Mouse (Mus musculus): ENCODE results near the gene Cdc7.

Cdc7 gene

DNA sequence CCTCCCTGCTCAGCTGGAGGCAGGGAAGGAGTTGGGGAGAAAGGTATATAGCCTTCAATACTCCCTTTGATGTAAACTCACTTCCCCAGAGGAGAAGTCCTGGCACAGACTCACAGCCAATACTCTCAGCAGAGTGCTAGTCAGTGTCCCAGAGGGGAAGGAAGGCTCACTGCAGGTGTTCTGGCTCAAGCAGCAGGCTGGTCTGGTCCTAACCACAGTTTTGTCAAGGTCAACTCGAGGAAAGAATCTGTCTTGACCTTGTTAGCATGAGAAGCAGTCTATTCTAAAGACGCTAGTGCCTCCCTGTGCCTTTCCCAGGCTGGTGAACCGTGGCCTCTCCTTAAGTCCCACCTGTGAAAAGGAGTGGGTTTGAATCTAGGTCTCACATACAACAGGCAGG, 30.6 kb downstream of the Cdc7 start:
- no peak for DNase-seq

DNA sequence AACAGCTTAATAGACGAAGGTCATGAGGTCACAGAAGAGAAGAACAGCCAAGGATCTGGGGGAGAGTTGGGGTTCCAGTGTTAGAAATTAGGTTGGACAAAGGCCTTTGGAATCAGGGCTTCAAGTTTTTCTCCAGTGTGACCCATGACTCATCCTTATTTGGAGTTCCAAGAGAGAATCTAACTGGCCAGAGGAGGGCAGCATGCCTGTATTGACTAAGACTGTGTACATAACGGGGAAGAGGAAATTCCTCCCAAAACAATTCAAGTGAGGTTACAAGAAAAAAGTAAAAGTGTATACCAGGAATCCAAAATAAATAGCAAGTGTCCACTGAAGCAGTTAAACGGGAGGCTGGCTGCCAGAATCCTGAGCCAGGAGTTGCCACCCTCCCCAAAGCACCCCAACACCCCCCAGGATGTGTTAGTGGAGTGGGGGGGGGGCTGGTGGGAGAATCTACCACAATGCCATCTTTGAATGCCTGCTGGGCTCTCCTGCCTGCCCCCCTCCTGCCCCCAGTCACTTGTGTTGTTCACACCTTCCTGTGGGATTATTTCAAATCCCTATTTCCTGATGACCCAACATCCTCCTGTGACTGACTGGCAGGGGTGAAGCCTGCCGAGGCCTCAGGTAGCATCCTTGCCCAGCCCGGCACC, 31.9 kb downstream of the Cdc7 start:
- peak; percentile 38 to 71 for DNase-seq

DNA sequence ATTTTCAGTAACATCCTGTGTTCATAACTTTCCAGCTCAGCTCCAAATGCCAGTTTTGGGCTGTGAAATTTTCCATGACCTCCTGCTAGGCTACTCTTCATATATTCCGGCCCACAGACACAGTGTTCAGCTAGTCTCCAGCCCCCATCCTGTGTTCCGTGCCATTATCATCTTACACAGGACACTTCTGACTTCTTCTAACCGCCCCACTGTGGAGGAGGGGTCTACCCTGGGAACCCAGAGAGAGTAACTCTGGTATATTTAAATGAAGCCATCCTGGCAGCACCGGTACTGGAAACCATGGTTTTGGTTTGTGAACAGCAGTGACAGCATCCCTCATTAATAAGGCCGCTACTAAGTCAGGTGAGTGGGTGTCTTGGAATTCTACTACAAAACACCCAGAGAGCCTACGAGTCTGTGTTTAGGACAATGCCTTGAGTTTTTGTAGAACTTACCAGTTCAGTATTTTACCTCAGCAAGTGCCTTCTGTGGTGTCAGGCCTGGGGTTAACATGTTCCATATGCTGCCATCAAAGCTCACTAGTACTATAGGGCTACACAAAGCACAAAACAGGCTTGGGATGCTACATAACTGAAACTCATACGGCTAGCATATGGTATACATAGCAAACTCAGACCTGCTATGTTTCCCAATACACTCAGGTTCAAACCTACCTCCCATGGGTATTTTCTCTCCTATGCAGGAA, 32.6 kb downstream of the Cdc7 start:
- DNase-seq, result no peak

DNA sequence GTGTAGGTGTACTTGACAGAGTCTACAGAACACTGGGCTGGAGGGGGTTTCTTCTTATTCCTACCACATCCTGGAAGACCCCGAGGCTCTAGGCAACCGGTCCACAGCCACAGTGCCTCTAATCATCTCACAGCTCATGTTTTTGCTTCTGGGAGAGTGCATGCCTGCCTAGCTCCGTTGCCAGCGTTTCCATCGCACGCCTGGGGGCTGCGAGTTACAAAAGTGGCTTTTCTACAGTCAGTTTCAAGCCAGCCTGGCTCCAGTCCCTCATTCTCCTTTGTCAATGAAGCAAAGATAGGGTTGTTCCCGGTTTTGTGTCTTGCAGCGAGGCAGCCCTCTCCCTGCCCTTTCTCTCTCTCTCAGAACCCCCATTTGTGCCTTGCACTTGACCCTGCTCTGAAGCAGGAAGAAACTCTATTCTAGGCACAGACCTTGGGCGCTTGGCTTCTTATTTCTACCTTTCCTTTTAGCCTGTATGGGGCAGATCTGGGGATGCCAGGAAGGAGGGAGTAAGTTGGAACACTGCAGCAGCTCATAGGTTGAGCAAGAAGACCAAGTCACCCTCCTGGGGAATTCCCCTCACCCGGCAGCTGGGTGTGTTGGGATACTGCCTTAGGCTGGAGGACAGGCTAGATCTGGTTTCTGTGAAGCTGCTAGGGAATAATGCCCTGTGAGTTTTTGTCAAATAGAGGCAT, 37.4 kb downstream of the Cdc7 start:
- DNase-seq, result no peak

DNA sequence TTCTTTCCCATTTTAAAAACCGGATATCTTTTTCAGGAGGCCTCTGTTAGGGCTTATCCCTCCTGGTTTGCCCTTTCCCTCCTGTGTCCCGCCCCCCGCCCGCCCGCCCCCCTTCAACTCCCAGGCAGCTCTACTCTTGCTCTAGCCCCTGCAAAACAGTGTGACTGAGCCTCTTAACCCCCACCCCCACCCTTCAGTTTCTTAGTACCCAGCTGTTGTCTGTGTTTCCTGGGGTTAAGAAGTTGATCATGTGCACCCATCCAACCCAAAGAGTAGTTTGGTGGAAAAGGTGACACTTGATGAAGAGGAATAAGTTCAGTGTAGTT, 37.9 kb downstream of the Cdc7 start:
- DNase-seq, result no peak

DNA sequence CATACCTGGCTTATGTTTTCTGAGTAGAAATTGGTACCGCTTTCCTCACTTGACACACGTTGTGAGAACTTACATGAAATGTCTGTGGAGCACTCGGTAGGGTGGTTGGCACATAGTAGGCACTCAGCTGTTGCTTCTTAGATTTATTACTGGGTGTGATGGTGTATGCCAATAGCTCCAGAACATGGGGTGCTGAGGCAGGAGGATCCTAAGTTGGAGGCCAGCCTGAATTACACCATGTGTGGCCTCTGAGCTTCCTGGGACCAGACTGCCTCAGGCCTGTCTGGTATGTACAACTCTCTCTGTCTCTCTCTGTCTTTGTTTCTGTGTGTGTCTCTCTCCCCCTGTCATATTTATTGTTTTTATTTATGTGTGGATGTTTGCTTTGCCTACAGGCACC, 45.6 kb downstream of the Cdc7 start:
- DNase-seq, result no peak

DNA sequence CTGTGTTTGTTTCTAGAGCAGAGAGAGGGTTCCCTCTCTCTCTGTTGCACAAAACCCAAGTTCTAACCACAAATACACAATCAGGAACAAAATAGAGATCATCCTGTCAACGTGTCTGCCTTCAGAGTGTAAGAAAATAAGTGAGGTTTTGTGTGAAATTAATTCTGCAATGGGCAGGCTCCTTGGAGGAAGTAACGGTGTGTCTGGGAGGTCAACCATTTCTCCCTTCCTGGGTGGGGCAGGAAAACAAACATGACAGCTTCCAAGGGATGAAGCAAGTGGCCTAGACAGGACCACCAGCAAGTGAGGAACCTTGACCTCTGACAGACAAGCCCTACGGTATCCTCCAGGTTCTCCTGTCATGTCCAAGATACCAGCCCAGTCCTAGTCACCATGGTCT, 46.2 kb downstream of the Cdc7 start:
- no peak for DNase-seq

DNA sequence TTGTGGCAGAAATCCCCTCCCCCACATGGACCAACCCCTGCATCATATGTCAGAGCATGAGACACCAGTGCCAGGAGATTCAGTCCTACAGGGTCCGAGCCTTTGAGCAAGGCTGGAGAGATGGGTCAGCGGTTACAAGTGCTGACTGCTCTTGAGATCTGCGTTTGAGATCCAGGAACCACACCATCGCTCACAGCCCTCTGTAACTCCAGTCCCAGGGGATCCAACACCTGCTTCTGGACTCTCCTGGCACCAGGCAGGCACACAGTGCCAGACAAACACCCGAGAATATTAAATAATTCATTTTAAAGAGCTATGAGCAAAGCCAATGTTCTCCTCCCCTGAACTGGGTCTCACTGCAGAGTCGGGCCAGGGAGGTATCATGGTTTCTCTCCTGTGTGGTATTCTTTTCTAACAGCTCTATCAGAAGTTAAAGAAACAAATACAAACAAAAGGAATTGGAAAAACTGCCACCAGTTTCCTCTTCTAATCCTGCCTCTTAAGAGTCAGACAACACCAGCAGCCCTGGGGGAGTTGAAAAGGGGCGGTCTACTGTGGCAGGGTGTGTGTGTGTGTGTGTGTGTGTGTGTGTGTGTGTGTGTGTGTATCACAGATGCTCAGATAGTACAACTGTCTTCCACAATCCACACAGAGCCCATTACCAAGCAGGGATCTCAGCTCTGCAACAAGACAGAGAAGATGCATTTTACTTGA, 47.4 kb downstream of the Cdc7 start:
- DNase-seq, result no peak

DNA sequence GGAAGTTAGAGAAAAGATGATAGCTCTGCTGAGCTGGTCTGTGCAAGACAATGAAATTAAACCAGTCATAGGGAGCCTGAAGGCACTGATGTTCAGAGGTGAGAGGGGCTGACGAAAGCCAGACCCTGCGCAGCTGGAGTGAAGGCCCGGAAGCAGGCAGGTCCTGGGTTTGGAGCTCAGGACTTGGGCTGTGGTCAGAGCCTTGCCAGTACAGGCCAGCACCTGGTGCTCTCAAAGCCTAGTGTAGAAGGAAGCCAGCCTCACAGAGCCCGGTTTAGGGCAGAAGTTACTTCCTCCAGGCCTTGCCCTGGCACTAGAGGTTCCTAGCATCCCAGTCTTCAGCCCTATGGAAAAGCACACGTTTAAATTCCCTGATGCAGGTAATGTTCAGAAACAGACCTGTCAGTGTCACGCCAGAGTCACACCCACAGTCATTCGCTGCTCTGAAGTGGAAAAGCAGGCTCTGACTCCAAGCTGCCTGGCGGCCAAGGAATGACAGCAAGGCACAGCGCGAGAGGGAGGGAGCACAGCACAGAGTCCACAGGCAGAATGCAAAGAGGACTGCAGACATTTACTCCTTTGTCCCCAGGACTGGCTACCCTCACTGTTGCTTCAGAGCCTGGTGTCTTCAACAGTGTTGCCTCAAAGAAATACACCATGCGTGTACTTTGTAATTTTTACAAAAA, 48.1 kb downstream of the Cdc7 start:
- DNase-seq, result no peak

DNA sequence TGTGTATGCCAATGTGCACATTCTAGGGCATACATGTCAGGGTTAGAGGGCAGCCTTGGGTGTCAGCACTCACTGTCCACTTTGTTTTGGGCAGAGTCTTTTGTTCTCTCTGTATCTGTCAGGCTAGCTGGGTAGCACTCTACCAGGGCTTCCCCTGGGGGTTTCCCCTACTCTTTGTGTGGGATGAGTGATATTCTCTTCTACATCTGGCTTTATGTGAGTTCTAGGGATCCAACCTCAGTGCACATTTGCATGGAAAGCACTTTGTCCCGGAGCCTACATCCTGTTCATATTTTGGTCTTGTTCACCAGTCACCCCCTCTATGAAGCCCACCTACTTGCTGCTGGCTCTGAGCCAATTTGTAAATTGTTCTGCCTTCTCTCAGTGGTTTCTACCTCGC, 49.3 kb downstream of the Cdc7 start:
- no peak for DNase-seq

DNA sequence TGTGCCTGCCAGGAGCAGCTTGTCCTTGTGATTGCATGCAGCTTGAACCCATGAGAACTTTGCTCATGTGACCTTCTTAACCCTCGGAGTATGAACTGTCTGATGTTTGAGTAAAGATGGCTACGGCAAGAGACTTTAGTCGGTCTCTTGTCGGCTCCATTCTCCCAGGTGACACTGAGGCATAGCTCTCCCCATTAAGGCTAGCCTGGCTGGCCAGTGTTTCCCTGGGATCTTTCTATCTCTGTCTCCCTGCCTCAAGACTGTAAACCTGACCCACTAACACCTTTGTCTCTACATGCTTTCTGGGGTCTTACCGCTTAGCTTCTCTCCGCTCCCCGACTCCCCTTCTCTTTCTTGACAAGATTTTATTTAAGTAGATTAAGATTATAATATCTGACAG, 50.0 kb downstream of the Cdc7 start:
- no peak for DNase-seq

DNA sequence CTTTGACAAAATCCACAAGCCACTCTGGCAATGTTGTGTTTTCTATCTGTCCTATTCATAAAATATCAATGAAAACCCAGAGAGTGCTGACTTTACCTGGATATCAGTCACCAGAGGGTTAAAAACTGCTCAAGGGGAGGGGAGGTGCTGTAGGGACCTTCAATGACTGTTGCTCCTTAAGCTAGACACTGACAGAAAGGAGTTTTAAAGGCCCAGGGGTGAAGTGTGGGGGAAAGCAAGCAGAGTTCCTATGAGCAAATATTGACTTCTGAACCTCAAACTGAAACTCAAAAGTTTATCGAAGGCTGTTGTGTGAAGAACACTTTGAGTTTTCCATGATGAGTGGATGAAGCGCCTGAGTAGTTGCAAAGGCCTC, 50.9 kb downstream of the Cdc7 start:
- no peak for DNase-seq

DNA sequence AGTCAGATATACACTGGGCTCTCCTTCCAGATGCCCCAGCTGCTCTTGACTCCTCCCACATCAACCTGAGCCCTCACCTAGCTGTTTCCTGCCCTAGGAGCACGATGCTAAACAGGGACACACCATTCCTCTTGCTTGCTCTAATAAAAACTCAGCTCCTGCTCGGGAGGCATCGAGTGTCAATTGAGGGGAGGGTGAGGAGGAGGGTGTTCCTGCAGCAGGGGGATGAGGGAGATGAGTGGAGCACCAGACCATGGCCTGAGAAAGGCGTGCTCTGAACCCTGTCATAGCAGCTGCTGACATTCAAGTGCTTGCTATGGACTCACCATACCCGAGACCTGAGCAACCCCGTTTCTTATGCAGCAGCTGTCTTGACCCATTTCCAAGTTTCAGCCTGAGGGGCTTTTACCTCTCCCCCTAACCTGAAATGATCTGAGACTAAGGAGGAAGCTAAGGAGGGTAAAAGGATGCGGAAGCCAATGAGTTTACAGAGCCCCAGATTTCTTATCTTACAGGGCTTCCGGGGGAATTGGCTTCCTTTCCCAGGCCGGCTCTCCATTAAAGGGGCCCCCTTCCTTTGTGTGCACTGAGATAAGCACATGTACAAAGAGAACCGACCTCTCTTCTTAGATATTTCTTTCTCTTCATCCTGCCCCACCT, 51.4 kb downstream of the Cdc7 start:
- no peak for DNase-seq

DNA sequence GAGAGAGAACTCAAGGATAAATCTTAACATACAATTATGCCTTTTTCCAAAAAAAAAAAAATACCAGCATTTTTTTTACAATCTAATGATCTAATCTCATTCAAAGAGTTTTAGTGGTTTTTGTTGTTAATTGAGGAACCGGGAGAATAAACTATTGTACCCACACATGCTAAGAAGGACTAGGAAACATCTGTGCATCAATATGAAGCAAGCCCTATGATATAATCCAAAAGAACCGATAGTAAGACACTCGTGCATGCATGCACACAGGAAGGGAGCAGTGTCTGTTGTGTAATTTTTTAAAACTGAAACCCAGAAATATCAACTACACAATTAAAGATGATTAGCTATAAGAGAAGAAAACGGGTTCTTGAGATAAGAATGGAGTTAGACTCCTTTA, 52.4 kb downstream of the Cdc7 start:
- no peak for DNase-seq

DNA sequence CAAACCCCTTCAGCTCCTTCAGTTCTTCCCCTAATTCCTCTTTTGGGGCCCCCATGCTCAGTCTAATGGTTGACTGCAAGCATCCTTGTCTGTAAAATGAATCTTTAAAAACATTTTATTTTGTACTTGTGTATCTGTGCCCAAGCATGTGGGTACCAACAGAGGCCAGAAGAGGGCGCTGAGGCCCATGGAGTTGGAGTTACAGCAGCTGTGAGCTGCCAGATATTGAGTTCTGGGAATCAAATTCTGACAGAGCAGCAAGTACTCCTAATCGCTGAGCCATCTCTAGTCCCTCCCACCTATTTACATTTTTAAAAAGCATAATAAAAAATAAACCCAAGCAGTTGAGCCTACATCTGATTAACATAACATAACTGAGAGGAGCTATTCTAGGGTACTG, 53.4 kb downstream of the Cdc7 start:
- DNase-seq, result no peak

DNA sequence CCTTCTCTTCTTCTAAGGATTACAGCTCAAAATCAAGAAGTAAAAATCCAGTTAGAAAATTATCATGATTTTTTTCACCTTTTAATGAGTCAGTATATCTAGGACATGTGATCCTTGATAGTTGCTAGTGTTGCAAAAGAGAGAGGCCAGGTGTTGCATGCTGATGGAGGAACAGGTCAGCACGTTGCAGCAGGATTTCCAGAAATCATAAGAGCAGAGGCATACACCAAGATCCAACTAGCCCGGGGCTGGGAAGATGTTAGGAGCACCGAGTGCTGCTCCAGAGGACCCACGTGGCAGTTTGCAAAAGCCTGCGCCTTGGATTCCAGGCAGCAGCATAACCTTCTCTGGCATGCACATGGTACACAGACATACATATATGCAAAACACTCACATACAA, 54.9 kb downstream of the Cdc7 start:
- DNase-seq, result no peak

DNA sequence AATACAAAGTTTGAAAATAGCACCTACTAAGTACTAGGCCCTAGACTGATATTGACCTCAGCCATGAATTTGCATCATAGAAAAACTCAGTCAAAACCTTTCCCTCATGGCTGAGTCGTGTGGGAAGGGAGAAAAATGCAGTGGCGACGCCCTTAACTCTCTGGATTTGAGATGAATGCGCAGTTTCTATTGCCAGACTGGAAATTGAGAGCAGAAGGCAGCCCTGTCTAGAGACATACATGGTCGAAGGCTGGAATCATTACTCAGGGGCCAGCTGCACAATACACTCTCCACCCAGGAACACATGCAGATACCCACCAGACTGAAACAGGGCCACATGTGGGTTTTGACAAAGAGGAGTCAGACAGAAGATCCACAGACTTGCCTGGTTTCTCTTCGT, 55.8 kb downstream of the Cdc7 start:
- no peak for DNase-seq

DNA sequence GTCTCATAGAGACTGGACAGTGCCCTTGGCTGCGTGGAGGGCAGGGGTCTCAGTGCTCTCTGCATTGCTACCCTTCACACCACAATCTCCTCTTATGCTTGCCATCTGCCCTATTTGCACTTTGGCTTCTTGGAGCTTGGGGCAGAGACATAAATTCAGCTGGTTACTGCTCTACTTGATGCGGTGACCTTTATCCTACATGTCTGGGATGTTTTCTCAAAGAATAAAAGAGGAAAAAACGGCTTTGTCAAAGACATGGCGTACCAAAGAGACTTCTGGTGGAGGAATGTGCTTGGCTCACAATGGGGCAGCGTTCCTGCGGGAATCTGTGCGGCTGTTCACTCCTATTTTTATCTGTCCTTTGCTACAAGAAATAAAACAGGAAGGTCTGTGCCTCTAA, 56.2 kb downstream of the Cdc7 start:
- no peak for DNase-seq

DNA sequence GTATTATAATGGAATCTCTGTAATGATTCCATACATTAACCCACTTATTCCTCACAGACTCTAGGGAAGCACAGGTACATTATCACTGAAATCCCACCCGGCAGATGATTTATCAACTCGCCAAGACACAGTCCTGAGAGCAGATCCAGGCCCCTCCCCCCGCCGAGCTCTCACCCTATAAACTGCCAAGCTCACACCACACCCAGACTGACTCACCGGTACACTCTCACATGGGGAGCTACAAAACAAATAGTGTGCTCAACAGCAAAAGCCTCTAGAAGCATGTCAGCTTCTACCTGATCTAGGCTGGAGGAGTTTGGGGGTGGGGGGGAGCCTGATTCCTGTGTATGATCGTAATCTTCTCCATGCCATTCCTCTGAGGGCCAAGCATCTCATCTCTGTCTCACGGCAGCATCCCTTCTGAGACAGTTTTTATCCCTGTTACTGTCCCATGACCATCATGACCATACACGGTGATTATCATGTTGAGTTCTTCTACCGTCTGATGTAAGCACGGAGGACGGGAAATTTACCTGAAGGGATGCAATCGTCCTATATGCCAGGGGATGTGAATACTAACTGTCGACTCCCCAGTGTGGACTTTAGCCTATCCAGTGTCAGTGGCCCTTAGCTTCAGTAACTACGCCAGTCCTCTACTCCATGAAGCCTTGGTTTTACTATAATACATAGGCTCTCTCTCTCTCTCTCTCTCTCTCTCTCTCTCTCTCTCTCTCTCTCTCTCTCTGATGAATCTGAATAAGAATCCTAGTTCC, 57.4 kb downstream of the Cdc7 start:
- no peak for DNase-seq

DNA sequence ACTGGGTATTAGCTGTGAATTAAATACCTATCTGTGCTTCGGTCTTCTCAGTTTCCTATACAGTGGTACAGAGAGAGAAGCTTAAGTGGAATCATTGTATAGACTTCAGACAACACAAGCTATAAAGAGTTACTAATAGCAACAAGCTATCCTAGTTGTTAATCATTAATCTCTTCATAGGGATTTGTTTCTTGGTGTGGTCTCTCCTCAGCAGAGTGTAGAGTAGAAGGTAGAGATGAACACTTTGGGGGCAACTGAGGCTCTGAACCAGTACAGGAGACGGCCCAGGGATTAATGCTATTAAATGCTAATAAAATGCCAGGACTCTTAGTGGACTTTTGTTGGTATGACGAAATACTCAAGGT, 57.9 kb downstream of the Cdc7 start:
- no peak for DNase-seq

DNA sequence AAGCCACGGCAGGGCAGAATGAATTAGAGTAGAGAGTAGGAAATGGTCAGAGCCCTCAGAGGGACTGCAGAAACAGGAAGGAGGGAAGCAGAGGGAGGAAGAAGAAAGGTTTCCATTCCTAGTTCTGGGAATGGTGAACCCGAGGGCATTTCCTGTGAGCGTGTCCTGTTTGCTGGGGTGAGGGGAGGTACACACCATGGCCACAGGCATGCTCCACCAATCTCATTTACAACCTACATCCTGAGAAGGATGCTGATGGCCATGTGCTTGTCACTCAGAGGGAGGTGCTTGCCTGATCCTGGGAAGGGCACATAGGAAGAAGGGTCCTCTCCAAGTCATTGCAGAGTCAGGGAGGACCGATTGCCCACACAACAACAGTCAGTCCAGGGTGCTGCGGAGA, 59.8 kb downstream of the Cdc7 start:
- DNase-seq, result no peak

DNA sequence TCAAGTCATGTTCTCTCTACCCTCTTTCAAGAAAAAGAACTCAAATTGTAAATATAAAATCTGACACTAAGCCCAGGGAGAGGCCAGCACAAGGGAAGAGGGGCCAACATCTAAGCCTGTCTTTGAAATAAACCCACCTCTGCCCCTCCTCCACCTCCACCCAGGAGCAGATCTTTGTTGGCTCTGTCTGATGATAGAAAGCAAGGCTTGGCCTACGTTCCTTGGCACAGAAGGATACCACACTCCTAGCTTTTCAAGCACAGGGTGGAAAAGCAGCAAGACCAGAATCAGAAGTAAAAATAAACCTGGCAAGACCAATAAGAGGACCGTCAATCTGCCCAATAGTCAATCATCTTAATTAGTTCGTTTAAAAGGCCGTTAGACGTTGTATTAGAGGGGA, 61.2 kb downstream of the Cdc7 start:
- DNase-seq, result no peak

Data from cerebellum, postnatal 25 days (tissue).